Comparison of ENCODE assay signal across 8 mouse cellular contexts in the genomic region with DNA sequence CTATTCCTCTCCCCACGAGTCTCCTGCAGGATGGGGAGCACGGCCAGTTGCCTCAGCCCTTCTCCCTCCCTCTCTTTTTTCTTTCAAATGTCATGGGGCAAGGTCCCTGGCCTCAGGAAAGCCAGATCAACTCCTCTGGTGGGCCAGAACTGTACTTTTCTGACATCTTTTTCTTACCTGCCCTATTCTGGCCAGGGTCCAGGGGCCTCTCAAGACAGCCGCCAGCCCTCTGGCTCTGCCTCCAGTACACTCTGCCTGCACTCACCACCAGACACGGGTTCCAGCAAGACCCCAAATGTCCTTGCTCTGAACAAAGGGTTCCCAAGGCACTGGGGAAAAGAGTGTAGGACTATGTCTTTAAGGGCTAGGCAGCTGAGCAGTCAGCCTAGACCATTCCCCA. TPM values are rescaled to one million over a fixed set of nuclear protein-coding genes. Genes with fewer than 3 reads are reported as not detected.
A peak's percentile ranks its signal among the peaks of the same experiment; 100 is the strongest.
DNase-seq lines count a peak whose midpoint lies in the region; ATAC-seq and TF ChIP-seq lines count a peak whose summit lies in the region.

No protein-coding gene starts in this region.

- H3K9ac ChIP-seq in hindbrain, embryonic 16.5 days (ENCODE audit: low read depth, low read length) = peak overlapping the region; percentile 66
- peak overlapping the region; percentile 45; the same call in 1 of the 2 replicates for H3K9ac ChIP-seq in neural tube, embryonic 12.5 days

- WGBS in embryonic facial prominence, embryonic 10.5 days = 20% methylated on average over 4 of the region's 4 CpGs
- 20% methylated on average over 4 of the region's 4 CpGs for WGBS in hindbrain, embryonic 16.5 days
- 30% methylated on average over 4 of the region's 4 CpGs for WGBS in neural tube, embryonic 12.5 days

- TF ChIP-seq CTCF in layer of hippocampus, adult 2 months (conservative IDR thresholded peaks at IDR 0.05) = no peak

- peaks cover 24% of the 10 kb centered on the region for H3K4me1 ChIP-seq in embryonic facial prominence, embryonic 10.5 days
- peaks cover 9% of the 10 kb centered on the region for H3K4me1 ChIP-seq in hindbrain, embryonic 16.5 days (ENCODE audit: control insufficient read depth, insufficient read depth, low read depth, low read length)
- H3K4me1 ChIP-seq in neural tube, embryonic 12.5 days = peaks cover 10% of the 10 kb centered on the region

- H3K36me3 ChIP-seq in embryonic facial prominence, embryonic 10.5 days (replicated peaks) = no peaks in the 10 kb centered on the region
- no peaks in the 10 kb centered on the region for H3K36me3 ChIP-seq in hindbrain, embryonic 16.5 days (ENCODE audit: control insufficient read depth, insufficient read depth, low read length)
- H3K36me3 ChIP-seq in neural tube, embryonic 12.5 days = no peaks in the 10 kb centered on the region

- no peak; the same call in 1 of the 2 replicates for ATAC-seq in hindbrain, embryonic 16.5 days
- no peak for ATAC-seq in neural tube, embryonic 12.5 days (ENCODE audit: low FRiP score, low read depth)
- ATAC-seq in erythroblast, adult 5-6 weeks (replicated peaks; ENCODE audit: low FRiP score, poor library complexity, severe bottlenecking) = no peak

- peak overlapping the region; percentile 79 for H3K4me2 ChIP-seq in hindbrain, embryonic 16.5 days (ENCODE audit: low read length)
- peak overlapping the region; percentile 68 for H3K4me2 ChIP-seq in neural tube, embryonic 12.5 days (replicated peaks)

- H3K9me3 ChIP-seq in embryonic facial prominence, embryonic 10.5 days = no peaks in the 10 kb centered on the region
- no peaks in the 10 kb centered on the region for H3K9me3 ChIP-seq in hindbrain, embryonic 16.5 days (ENCODE audit: control insufficient read depth, low read length)
- H3K9me3 ChIP-seq in neural tube, embryonic 12.5 days = no peaks in the 10 kb centered on the region

- H3K27me3 ChIP-seq in embryonic facial prominence, embryonic 10.5 days (replicated peaks; ENCODE audit: low read depth, poor library complexity, severe bottlenecking) = peaks cover 15% of the 10 kb centered on the region
- no peaks in the 10 kb centered on the region for H3K27me3 ChIP-seq in hindbrain, embryonic 16.5 days (replicated peaks; ENCODE audit: control insufficient read depth, insufficient read depth, low read length)
- H3K27me3 ChIP-seq in neural tube, embryonic 12.5 days (replicated peaks) = no peaks in the 10 kb centered on the region

- peak overlapping the region; percentile 77 for H3K27ac ChIP-seq in layer of hippocampus, adult 2 months
- H3K27ac ChIP-seq in embryonic facial prominence, embryonic 10.5 days (replicated peaks) = peak overlapping the region; percentile 77
- no peak overlapping the region for H3K27ac ChIP-seq in hindbrain, embryonic 16.5 days (ENCODE audit: low read depth, low read length)
- no peak overlapping the region for H3K27ac ChIP-seq in neural tube, embryonic 12.5 days

- no peak for DNase-seq in layer of hippocampus, adult 2 months (ENCODE audit: low spot score in 2 of 2)
- no peak for DNase-seq in layer of hippocampus, adult 11-12 months (ENCODE audit: low spot score)
- DNase-seq in embryonic facial prominence, embryonic 10.5 days (ENCODE audit: low spot score) = no peak
- no peak for DNase-seq in frontal cortex, postnatal 10 days (ENCODE audit: low spot score in 2 of 2)
- DNase-seq in embryo, embryonic 9.5 days (ENCODE audit: extremely low spot score) = no peak

- H3K4me3 ChIP-seq in layer of hippocampus, adult 2 months = peak overlapping the region; percentile 56
- H3K4me3 ChIP-seq in embryonic facial prominence, embryonic 10.5 days = peak overlapping the region; percentile 53
- peak overlapping the region; percentile 39 for H3K4me3 ChIP-seq in hindbrain, embryonic 16.5 days (ENCODE audit: low read length)
- H3K4me3 ChIP-seq in neural tube, embryonic 12.5 days = no peak overlapping the region

RNA-seq across cellular contexts. Expression of a gene that starts 0.5 kb away (rescaled TPM):
- under 1 TPM; 0.64 to 0.71 TPM for total RNA-seq in layer of hippocampus, adult 2 months (2021)
- 0.50 and 0.79 TPM in 2 replicates for polyA plus RNA-seq in embryonic facial prominence, embryonic 10.5 days (2016; fragmentation: Nextera tagmentation; extraction: Ambion mirVana)
- 0.94 and 1.5 TPM in 2 replicates for polyA plus RNA-seq in hindbrain, embryonic 16.5 days (2015; fragmentation: Nextera tagmentation; extraction: Ambion mirVana)
- 0.58 and 0.64 TPM in 2 replicates for polyA plus RNA-seq in neural tube, embryonic 12.5 days (2016; fragmentation: Nextera tagmentation; extraction: Ambion mirVana)
- not detected in 2 replicates for total RNA-seq in erythroblast, adult 5-6 weeks (2015; ENCODE audit: low replicate concordance)
- total RNA-seq in erythroblast, adult 5-6 weeks (2017; ENCODE audit: low replicate concordance) = not detected in 2 replicates

Comparison
In these comparisons a context has a peak if more than half of its experiments do, and no peak if none do; other contexts are left out.
1. H3K27ac ChIP-seq: peak in layer of hippocampus, adult 2 months (single experiment) and embryonic facial prominence, embryonic 10.5 days (single experiment); none in hindbrain, embryonic 16.5 days (single experiment) and neural tube, embryonic 12.5 days (single experiment).